Mouse (Mus musculus): ENCODE data around the gene Kcnn3. TPM values are rescaled to one million over a fixed set of nuclear protein-coding genes. Genes with fewer than 3 reads are reported as not detected.

Kcnn3 gene
- polyA plus RNA-seq, 1 experiment from 2014 or later: 9.0 TPM

DNA sequence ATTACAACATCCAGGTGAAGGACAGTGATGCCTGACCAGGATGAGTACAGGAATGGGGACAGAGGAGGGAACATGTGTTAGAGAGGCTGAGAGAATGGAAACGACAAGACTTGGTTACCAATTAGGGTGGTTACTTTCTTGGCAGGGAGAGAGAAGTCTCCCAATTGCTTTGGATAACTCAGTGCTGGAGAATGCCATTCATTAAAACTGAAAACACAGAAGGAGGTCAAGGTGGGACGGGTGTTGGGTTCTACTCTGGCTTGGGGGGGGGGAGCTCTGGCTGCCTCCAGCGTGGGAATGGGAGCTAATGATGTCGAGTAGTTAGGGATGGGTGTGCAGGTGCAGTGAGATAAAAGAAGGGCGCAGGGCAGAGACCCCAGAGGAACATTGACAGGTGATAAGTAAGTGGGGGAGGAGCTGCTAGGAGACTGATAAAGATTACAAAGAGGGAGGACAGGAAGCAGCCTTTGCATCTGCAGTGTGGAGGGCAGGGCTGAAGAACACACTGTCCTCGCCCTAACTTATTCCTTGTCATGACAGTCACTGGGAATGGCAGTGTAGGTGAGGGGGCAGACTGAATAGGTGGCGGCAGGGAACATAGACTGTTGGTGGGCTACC is 49.9 kb downstream of the Kcnn3 start:
- Histone ChIP-seq H3K4me3 (ENCODE audit: low read length) (no peak overlapping the region), H3K27ac (ENCODE audit: low read depth, low read length) (no peak overlapping the region; the same call in 1 of the 2 replicates), H3K9me3 (ENCODE audit: control insufficient read depth, low read length) (no peaks in the 10 kb centered on the region), H3K4me1 (ENCODE audit: control insufficient read depth, insufficient read depth, low read depth, low read length) (peaks cover 6% of the 10 kb centered on the region), H3K27me3 (replicated peaks; ENCODE audit: control insufficient read depth, insufficient read depth, low read length) (no peaks in the 10 kb centered on the region), H3K9ac (ENCODE audit: low read depth, low read length) (no peak overlapping the region), H3K36me3 (ENCODE audit: control insufficient read depth, insufficient read depth, low read length) (no peaks in the 10 kb centered on the region), H3K4me2 (ENCODE audit: low read length) (no peak overlapping the region)
- ATAC-seq: peak; percentile 43
- WGBS: 48% methylated on average over 7 of the region's 7 CpGs

DNA sequence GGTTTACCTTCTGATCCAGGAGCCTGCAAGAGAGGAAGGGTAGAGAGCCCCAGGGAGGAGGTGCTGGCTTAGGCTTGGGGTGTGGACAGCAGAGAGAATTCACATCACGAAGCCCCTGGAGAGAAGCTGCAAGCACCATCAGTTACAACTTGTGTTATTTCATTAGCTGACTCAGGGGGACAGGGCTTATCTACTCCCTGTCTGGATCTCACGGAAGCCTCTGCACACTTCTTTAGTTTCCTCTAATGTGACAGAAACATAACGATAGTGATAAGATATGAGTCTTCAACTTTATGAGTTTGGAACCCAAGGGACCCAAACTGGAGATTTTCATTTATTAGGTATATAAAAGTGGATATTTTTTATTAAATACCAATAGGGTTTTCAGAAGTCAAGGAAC is 50.4 kb downstream of the Kcnn3 start:
- no peak overlapping the region for H3K4me3 ChIP-seq (ENCODE audit: low read length)

DNA sequence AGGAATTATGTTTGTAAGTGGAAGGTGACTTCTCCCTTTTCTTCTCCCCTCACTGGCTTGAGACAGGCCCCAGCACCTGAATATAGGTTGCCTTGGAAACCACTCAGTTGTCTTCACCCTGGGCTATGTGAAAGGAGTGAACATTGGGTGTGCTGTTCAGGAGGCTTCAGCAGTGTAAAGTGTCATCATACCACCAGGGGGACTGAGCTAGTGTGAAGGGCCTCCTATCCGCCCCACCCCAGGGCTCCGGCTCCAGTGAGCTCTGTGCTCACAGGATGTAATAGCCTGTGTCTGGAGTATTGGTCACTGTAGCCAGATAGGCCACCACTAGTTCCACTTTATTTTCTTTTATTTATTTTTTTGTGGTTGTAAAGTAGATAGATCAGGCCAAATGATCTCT is 54.3 kb downstream of the Kcnn3 start:
- Histone ChIP-seq H3K9me3 (ENCODE audit: control insufficient read depth, low read length) (no peaks in the 10 kb centered on the region), H3K27me3 (replicated peaks; ENCODE audit: control insufficient read depth, insufficient read depth, low read length) (no peaks in the 10 kb centered on the region), H3K4me2 (ENCODE audit: low read length) (no peak overlapping the region), H3K36me3 (ENCODE audit: control insufficient read depth, insufficient read depth, low read length) (no peaks in the 10 kb centered on the region), H3K9ac (ENCODE audit: low read depth, low read length) (no peak overlapping the region), H3K4me3 (ENCODE audit: low read length) (no peak overlapping the region), H3K4me1 (ENCODE audit: control insufficient read depth, insufficient read depth, low read depth, low read length) (peaks cover 6% of the 10 kb centered on the region), H3K27ac (ENCODE audit: low read depth, low read length) (no peak overlapping the region)
- 0 out of 2 replicates have a peak, but pooled peaks have one; percentile 25 for ATAC-seq
- 71% methylated on average over 2 of the region's 2 CpGs for WGBS

More for the DNA sequence above, 50.4 kb downstream of the Kcnn3 start:
- no peaks in the 10 kb centered on the region for H3K36me3 ChIP-seq (ENCODE audit: control insufficient read depth, insufficient read depth, low read length)
- no peak for ATAC-seq
- H3K4me1 ChIP-seq (ENCODE audit: control insufficient read depth, insufficient read depth, low read depth, low read length): peaks cover 6% of the 10 kb centered on the region
- no peaks in the 10 kb centered on the region for H3K9me3 ChIP-seq (ENCODE audit: control insufficient read depth, low read length)
- H3K27ac ChIP-seq (ENCODE audit: low read depth, low read length): no peak overlapping the region; the same call in 1 of the 2 replicates
- H3K27me3 ChIP-seq (replicated peaks; ENCODE audit: control insufficient read depth, insufficient read depth, low read length): no peaks in the 10 kb centered on the region
- 49% methylated on average over 3 of the region's 3 CpGs for WGBS
- no peak overlapping the region for H3K9ac ChIP-seq (ENCODE audit: low read depth, low read length)
- H3K4me2 ChIP-seq (ENCODE audit: low read length): no peak overlapping the region

DNA sequence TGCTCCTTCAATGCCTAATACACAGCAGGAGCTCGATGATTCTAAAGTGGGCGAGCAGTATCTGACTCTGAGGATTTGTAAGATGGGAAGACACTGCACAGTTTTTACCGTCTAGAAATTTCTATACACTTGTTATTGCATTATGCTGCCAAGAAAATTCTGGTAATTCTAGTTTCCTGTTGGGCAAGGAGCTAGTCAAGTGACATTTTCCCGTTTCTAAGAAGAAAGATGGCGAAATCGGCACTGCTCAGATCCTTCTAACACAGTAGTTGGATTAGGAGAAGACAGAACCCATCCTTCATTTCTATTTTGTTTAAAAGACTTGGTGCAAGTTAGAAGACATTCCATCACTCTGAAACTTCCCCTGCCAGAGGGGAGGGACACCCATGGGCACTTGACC is 56.4 kb downstream of the Kcnn3 start:
- no peaks in the 10 kb centered on the region for H3K9me3 ChIP-seq (ENCODE audit: control insufficient read depth, low read length)
- no peaks in the 10 kb centered on the region for H3K27me3 ChIP-seq (replicated peaks; ENCODE audit: control insufficient read depth, insufficient read depth, low read length)
- H3K4me1 ChIP-seq (ENCODE audit: control insufficient read depth, insufficient read depth, low read depth, low read length): no peaks in the 10 kb centered on the region
- 95% methylated on average over 6 of the region's 6 CpGs for WGBS
- H3K36me3 ChIP-seq (ENCODE audit: control insufficient read depth, insufficient read depth, low read length): no peaks in the 10 kb centered on the region
- H3K4me2 ChIP-seq (ENCODE audit: low read length): no peak overlapping the region
- no peak for ATAC-seq
- H3K4me3 ChIP-seq (ENCODE audit: low read length): no peak overlapping the region
- no peak overlapping the region for H3K9ac ChIP-seq (ENCODE audit: low read depth, low read length)
- no peak overlapping the region for H3K27ac ChIP-seq (ENCODE audit: low read depth, low read length)

DNA sequence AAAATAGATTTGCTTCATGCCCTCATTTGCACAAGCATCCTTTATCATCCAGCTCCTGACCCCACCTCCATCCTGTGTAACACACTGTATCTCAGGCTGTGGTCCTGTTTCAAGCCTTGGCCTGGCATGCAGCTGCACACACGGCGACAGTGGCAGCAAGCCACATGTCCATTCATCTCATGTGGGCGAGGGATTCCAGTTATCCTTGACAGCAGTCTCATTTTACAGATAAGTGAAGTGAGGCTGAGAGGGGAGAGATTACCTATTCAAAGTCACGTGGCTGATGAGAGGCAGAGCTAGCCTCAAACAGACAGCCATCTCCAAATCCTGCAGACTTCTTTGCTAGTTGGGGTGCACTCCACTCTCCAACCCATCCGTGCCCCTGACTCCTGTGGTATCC is 57.2 kb downstream of the Kcnn3 start:
- H3K4me3 ChIP-seq (ENCODE audit: low read length): no peak overlapping the region
- H3K27me3 ChIP-seq (replicated peaks; ENCODE audit: control insufficient read depth, insufficient read depth, low read length): no peaks in the 10 kb centered on the region
- no peaks in the 10 kb centered on the region for H3K4me1 ChIP-seq (ENCODE audit: control insufficient read depth, insufficient read depth, low read depth, low read length)
- no peak for ATAC-seq
- no peaks in the 10 kb centered on the region for H3K36me3 ChIP-seq (ENCODE audit: control insufficient read depth, insufficient read depth, low read length)
- WGBS: 84% methylated on average over 5 of the region's 5 CpGs
- H3K27ac ChIP-seq (ENCODE audit: low read depth, low read length): no peak overlapping the region
- no peak overlapping the region for H3K9ac ChIP-seq (ENCODE audit: low read depth, low read length)
- H3K9me3 ChIP-seq (ENCODE audit: control insufficient read depth, low read length): no peaks in the 10 kb centered on the region
- no peak overlapping the region for H3K4me2 ChIP-seq (ENCODE audit: low read length)

DNA sequence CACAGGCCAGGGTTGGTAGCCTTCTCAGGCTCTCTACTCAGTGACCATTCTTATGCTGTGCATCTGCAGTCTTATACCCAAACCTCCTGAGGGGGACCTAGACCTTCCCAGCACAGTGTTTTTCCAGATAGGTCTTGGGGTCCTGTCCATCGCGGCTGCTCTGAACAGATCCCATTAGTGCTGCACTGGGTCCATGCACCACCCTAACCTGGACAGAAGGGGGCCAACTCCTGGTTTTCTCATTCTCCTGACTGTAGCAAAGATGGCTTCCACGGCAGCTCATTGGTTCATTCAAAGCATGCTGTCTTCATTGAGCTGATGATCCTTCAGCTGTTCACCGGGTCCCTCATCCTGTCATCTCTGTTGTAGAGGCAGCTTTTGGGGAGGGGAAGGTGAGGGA is 58.1 kb downstream of the Kcnn3 start:
- no peak for ATAC-seq
- 86% methylated on average over 4 of the region's 4 CpGs for WGBS

DNA sequence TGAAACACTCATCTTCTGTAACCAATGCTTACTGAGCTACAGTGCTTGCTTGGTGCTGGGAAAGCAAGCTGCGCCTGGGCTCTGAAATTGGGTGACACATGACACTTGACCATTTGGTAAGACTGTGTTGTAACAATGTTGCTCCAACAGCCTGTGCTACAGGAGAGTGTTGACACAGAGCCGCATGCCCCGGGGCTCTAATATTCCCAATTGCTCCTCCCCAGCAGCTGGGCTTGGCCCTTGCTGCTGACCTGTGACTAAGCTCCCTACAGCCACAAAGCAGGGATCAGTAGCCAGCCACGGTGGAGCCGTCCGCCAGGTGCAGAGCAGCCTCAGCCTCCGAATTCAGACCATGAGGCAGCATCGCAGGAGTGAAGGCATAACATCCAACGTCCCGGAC is 58.8 kb downstream of the Kcnn3 start:
- Histone ChIP-seq H3K9ac (ENCODE audit: low read depth, low read length) (no peak overlapping the region), H3K4me2 (ENCODE audit: low read length) (no peak overlapping the region), H3K4me1 (ENCODE audit: control insufficient read depth, insufficient read depth, low read depth, low read length) (no peaks in the 10 kb centered on the region), H3K27me3 (replicated peaks; ENCODE audit: control insufficient read depth, insufficient read depth, low read length) (no peaks in the 10 kb centered on the region), H3K36me3 (ENCODE audit: control insufficient read depth, insufficient read depth, low read length) (no peaks in the 10 kb centered on the region), H3K27ac (ENCODE audit: low read depth, low read length) (no peak overlapping the region), H3K4me3 (ENCODE audit: low read length) (no peak overlapping the region), H3K9me3 (ENCODE audit: control insufficient read depth, low read length) (no peaks in the 10 kb centered on the region)
- no peak for ATAC-seq
- WGBS: 78% methylated on average over 10 of the region's 10 CpGs

More for the DNA sequence above, 58.1 kb downstream of the Kcnn3 start:
- H3K36me3 ChIP-seq (ENCODE audit: control insufficient read depth, insufficient read depth, low read length): no peaks in the 10 kb centered on the region
- no peak overlapping the region for H3K4me2 ChIP-seq (ENCODE audit: low read length)
- no peaks in the 10 kb centered on the region for H3K9me3 ChIP-seq (ENCODE audit: control insufficient read depth, low read length)
- no peaks in the 10 kb centered on the region for H3K4me1 ChIP-seq (ENCODE audit: control insufficient read depth, insufficient read depth, low read depth, low read length)
- no peak overlapping the region for H3K4me3 ChIP-seq (ENCODE audit: low read length)
- H3K27me3 ChIP-seq (replicated peaks; ENCODE audit: control insufficient read depth, insufficient read depth, low read length): no peaks in the 10 kb centered on the region
- no peak overlapping the region for H3K9ac ChIP-seq (ENCODE audit: low read depth, low read length)
- H3K27ac ChIP-seq (ENCODE audit: low read depth, low read length): no peak overlapping the region

DNA sequence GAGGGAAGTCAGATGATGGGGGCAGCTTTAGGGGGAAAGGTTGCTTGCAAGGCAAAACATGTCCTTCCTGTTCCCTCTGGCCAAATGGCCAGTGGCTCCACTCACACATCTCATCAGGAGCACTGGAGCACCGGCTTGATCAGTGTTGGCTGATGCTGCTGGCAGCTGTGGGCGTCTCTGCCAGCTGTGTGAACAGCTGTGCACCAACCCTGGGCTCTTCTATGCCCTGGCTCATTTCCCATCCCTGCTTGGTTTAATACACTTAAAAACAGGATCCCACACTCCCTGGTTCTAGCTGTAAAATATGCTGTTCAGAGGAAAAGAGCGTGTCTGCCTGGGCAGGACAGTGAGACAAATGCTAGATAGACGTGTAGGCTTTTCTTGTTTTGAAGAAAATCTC is 64.3 kb downstream of the Kcnn3 start:
- WGBS: 46% methylated on average over 4 of the region's 4 CpGs
- Histone ChIP-seq H3K4me3 (ENCODE audit: low read length) (no peak overlapping the region), H3K36me3 (ENCODE audit: control insufficient read depth, insufficient read depth, low read length) (no peaks in the 10 kb centered on the region), H3K27ac (ENCODE audit: low read depth, low read length) (no peak overlapping the region), H3K27me3 (replicated peaks; ENCODE audit: control insufficient read depth, insufficient read depth, low read length) (no peaks in the 10 kb centered on the region), H3K4me1 (ENCODE audit: control insufficient read depth, insufficient read depth, low read depth, low read length) (peaks cover 19% of the 10 kb centered on the region), H3K4me2 (ENCODE audit: low read length) (no peak overlapping the region), H3K9me3 (ENCODE audit: control insufficient read depth, low read length) (no peaks in the 10 kb centered on the region), H3K9ac (ENCODE audit: low read depth, low read length) (no peak overlapping the region)
- peak; percentile 53; the same call in 1 of the 2 replicates for ATAC-seq

DNA sequence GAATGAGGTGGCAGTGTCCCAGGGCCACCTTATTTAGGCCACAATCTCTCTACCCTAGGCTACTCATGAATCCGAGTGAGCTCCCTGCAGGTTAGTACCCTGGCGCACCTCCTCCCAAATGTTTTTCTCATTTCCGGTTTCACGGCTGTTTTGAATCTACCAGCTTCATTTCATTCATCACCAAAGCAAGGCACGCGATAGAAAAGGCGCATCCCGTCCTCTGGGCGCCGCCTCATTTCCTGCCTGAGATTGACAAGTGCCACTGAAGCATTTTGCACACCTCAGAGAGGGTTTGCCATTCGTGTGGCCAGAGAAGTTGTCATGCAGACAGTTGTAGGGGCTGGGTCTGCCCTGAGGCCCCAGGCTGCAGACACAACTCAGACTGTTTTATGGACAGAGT is 68.5 kb downstream of the Kcnn3 start:
- Histone ChIP-seq H3K36me3 (ENCODE audit: control insufficient read depth, insufficient read depth, low read length) (no peaks in the 10 kb centered on the region), H3K4me1 (ENCODE audit: control insufficient read depth, insufficient read depth, low read depth, low read length) (peaks cover 33% of the 10 kb centered on the region), H3K9ac (ENCODE audit: low read depth, low read length) (no peak overlapping the region), H3K27ac (ENCODE audit: low read depth, low read length) (no peak overlapping the region), H3K4me2 (ENCODE audit: low read length) (no peak overlapping the region), H3K4me3 (ENCODE audit: low read length) (no peak overlapping the region), H3K9me3 (ENCODE audit: control insufficient read depth, low read length) (no peaks in the 10 kb centered on the region), H3K27me3 (replicated peaks; ENCODE audit: control insufficient read depth, insufficient read depth, low read length) (no peaks in the 10 kb centered on the region)
- WGBS: 73% methylated on average over 11 of the region's 11 CpGs
- no peak for ATAC-seq
